Mouse (Mus musculus) gastrocnemius, postnatal 36 days (tissue): ENCODE measurements around the gene Tfeb. TPM values are rescaled to one million over a fixed set of nuclear protein-coding genes. Genes with fewer than 3 reads are reported as not detected.

ENCODE experiments used
- DNase-seq, 2 experiments: peaks; one replicate each; pipeline ENCODE4 v3.0.0; 2022
- intact Hi-C: fragments of 180-260 bp; cut with DNase I; formaldehyde crosslinking; loops from one replicate; pipeline ENCODE4 v1.15.1; 2025
- long read RNA-seq, 2 experiments: library from polyadenylated mRNA; stranded (forward); transcript quantifications; one replicate each; pipeline ENCODE4 v2.0.0; 2021
- total RNA-seq, 2 experiments: library from RNA; stranded (reverse); gene quantifications; 2 replicates each; pipeline ENCODE4 v1.2.3; 2021

Tfeb gene
- 10 to 100 TPM; 72.7 to 75.2 TPM for total RNA-seq
- long read RNA-seq, experiment 1, transcript Tfeb-202 (9 exons, 2,342 nt): major isoform, 22 of 61 reads
- long read RNA-seq, experiment 1, partial matches to known transcripts: 6 of 61 reads
- long read RNA-seq, experiment 1, other reads (novel, unspliced or antisense): 28 of 61 reads
- long read RNA-seq, experiment 2, transcript Tfeb-201 (8 exons, 2,296 nt): minor isoform, 5 of 73 reads
- long read RNA-seq, experiment 2, transcript Tfeb-202 (9 exons, 2,342 nt): major isoform, 21 of 73 reads
- long read RNA-seq, experiment 2, partial matches to known transcripts: 11 of 73 reads
- long read RNA-seq, experiment 2, other reads (novel, unspliced or antisense): 36 of 73 reads

GRCm38 (mm10) chr17:47736856-47737255 is at the start of gene Tfeb:
Tfeb (plus strand) TSS chr17:47737030.
- DNase-seq: peak; percentile 97 to 98
- intact Hi-C loops: no loop called here

- intact Hi-C loops: loop anchor here (5.0 kb wide), 1 partner anchor 185 kb away; the partner anchor contains the start of gene Taf8
Measured at GRCm38 (mm10) chr17:47687409-47688343, 49.2 kb upstream of the Tfeb start.

GRCm38 (mm10) chr17:47688344-47688607 is 48.6 kb upstream of the Tfeb start, which contains the start of gene Tomm6:
Tomm6 (minus strand) TSS chr17:47688386.
- DNase-seq: no peak
- intact Hi-C loops: loop anchor here (5.0 kb wide), 1 partner anchor 186 kb away; the partner anchor contains the start of gene Taf8

More at GRCm38 (mm10) chr17:47687409-47688343, 49.2 kb upstream of the Tfeb start:
- DNase-seq: peak; percentile 88 to 91

- intact Hi-C loops: loop anchor here (5.0 kb wide), 1 partner anchor 187 kb away; the partner anchor contains the start of gene Taf8
- peak; percentile 40 to 45 for DNase-seq
Measured at GRCm38 (mm10) chr17:47688608-47689575, 47.9 kb upstream of the Tfeb start, which contains the start of gene Frs3. Frs3 (plus strand) TSS chr17:47689030.

GRCm38 (mm10) chr17:47689894-47690293 is 46.9 kb upstream of the Tfeb start:
- intact Hi-C loops: loop anchor here (5.0 kb wide), 1 partner anchor 188 kb away; the partner anchor contains the start of gene Taf8
- DNase-seq: no peak

GRCm38 (mm10) chr17:47691650-47692049 is 45.2 kb upstream of the Tfeb start:
- intact Hi-C loops: no loop called here
- DNase-seq: no peak

GRCm38 (mm10) chr17:47693671-47694441 is 43.0 kb upstream of the Tfeb start:
- no peak for DNase-seq
- intact Hi-C loops: no loop called here

GRCm38 (mm10) chr17:47694442-47694502 is 42.6 kb upstream of the Tfeb start, which contains the start of gene Gm21981:
Gm21981 (minus strand) TSS chr17:47694455.
- no peak for DNase-seq
- intact Hi-C loops: no loop called here

- peak; percentile 96 to 99 for DNase-seq
- intact Hi-C loops: no loop called here
Measured at GRCm38 (mm10) chr17:47694503-47695336, 42.1 kb upstream of the Tfeb start, which contains the start of gene Prickle4. Prickle4 (minus strand) TSS chr17:47694736.

- no peak for DNase-seq
- intact Hi-C loops: no loop called here
Measured at GRCm38 (mm10) chr17:47695337-47695710, 41.5 kb upstream of the Tfeb start.

- intact Hi-C loops: no loop called here
- no peak for DNase-seq
Measured at GRCm38 (mm10) chr17:47698156-47698555, 38.7 kb upstream of the Tfeb start.

GRCm38 (mm10) chr17:47699055-47699454 is 37.8 kb upstream of the Tfeb start:
- intact Hi-C loops: no loop called here
- no peak for DNase-seq

GRCm38 (mm10) chr17:47701793-47702192 is 35.0 kb upstream of the Tfeb start:
- no peak for DNase-seq
- intact Hi-C loops: no loop called here

- no peak for DNase-seq
- intact Hi-C loops: no loop called here
Measured at GRCm38 (mm10) chr17:47702548-47703345, 34.1 kb upstream of the Tfeb start.

GRCm38 (mm10) chr17:47703556-47703955 is 33.3 kb upstream of the Tfeb start:
- DNase-seq: no peak
- intact Hi-C loops: no loop called here

- intact Hi-C loops: no loop called here
- no peak for DNase-seq
Measured at GRCm38 (mm10) chr17:47704692-47705091, 32.1 kb upstream of the Tfeb start.

- no peak for DNase-seq
- intact Hi-C loops: no loop called here
Measured at GRCm38 (mm10) chr17:47706196-47706595, 30.6 kb upstream of the Tfeb start.

GRCm38 (mm10) chr17:47707961-47708360 is 28.9 kb upstream of the Tfeb start:
- intact Hi-C loops: no loop called here
- no peak for DNase-seq
